Mouse (Mus musculus) lung, postnatal 10 days (tissue): ENCODE measurements around the gene Strc.
"Not testable (repeated sequence)": the region's sequence is repeated elsewhere in the genome, so short reads cannot be mapped to it uniquely, and the experiment has no call there.

Source experiments
- DNase-seq: peaks from one replicate; pipeline ENCODE4 v3.0.0; 2021

Strc gene

GRCm38 (mm10) chr2:121386961-121387575 is at the start of gene Strc:
Strc (minus strand) TSS chr2:121387168.
- DNase-seq, result not testable (repeated sequence)

GRCm38 (mm10) chr2:121434854-121435253 is 47.9 kb upstream of the Strc start:
- no peak for DNase-seq

GRCm38 (mm10) chr2:121425890-121426289 is 38.9 kb upstream of the Strc start:
- no peak for DNase-seq

GRCm38 (mm10) chr2:121423166-121423565 is 36.2 kb upstream of the Strc start:
- no peak for DNase-seq

- DNase-seq, result no peak
Observed at GRCm38 (mm10) chr2:121418476-121418875, 31.5 kb upstream of the Strc start.

- no peak for DNase-seq
Observed at GRCm38 (mm10) chr2:121416356-121416755, 29.4 kb upstream of the Strc start.

DNA sequence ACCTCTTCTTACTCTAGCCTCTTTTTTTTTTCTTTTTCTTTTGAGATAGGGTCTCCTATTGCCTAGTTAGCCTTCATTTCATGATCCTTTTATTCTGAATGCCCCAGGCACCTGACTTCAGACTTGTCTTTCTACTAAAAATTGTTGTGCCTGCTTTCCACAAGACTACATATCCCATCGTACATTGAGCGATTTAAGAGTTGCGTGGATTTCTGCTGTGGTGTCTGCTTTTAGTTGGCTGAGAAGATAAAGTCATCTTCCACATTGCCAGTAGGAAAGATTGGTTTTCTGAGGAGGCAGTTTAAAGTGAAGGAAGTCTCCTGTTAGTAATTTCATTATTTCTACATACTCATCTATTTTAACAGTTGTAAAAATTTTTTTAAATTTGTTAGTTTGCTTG is 28.6 kb upstream of the Strc start:
- DNase-seq, result no peak

DNA sequence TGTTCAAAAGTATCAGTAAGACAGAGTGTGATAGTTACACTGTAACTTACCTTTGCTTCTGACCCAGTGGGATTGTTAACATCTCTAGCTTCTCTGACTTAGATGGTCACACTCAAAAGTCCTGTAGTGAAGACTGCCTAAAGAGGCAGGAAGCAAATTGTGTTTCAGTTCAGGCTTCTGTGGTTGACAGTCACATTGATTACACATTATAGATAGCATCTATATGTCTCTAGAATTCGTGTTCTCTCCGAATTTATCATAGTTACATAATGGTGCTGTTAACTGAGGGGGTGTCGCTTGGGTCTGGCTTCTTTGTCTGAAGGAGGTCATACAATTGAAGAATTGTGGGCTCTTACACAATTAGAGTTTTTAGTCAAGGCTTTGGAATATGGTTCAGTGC is 28.1 kb upstream of the Strc start:
- DNase-seq, result no peak

GRCm38 (mm10) chr2:121414139-121414685 is 27.2 kb upstream of the Strc start:
- peak; percentile 48 for DNase-seq

- peak; percentile 98 for DNase-seq
Observed at GRCm38 (mm10) chr2:121413387-121414042, 26.5 kb upstream of the Strc start, which contains the start of the genes Pdia3 and Catsper2. Pdia3 (plus strand) TSS chr2:121413775. Catsper2 (minus strand) TSS chr2:121413792.

GRCm38 (mm10) chr2:121412843-121413386 is 25.9 kb upstream of the Strc start:
- no peak for DNase-seq

- peak; percentile 44 for DNase-seq
Observed at GRCm38 (mm10) chr2:121408160-121408559, 21.2 kb upstream of the Strc start.

DNA sequence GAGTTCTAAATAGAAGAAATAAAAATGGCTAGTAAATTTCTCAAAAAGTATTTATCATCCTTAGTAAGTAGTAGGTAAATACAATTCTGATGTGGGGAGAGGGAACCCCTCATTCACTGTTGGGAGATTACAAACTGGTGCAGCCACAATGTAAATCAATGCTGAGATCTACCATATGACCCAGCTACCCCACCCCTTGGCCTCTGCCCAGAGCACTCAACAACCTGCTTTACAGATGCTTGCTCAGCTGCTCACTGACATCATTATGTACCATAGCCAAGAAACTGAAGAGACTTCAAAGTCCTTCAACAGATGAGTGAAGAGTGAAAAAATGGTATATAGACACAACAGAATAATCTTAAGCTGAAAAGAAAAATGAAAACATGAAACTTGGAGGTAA is 16.3 kb upstream of the Strc start:
- DNase-seq, result no peak

GRCm38 (mm10) chr2:121396624-121397023 is 9.7 kb upstream of the Strc start:
- DNase-seq, result peak; percentile 83

DNA sequence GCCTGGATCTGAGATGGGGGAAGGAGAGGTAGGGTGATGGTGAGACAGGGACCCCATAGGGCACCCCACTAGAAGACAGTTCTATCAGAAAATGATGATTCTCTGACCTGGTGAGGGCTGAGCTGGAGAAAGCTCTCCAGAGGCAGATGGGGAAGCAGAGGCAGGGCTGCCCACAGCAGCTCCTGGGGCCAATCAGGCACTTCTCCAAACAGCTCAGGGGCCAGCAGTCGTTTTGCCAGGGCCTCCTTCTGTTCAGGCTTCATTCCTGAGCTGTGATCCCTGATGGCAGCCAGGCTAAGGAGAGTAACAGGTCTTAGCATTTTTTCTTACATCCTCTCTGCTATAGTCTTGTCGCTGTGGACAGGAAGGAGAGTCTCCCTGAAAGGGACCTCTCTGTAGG is 12.2 kb downstream of the Strc start:
- no peak for DNase-seq

DNA sequence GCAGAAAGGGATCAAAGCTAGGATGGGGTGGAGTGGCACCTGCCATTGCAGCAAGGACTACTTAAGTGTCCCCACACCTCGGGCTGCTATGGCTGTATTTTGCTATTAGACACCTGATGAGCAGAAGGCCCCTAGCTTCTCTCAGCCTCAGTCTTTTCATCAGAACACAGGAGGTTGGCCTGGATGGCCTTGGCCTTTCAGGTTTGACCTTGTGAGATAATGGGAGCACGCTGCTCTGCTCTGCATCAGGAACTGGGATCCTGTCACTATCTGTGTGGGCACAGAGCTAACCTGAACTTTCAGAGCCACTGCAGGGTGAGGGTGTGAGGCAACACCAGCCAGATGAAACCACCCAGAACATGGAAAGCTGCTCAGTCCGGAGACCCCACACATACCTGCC is 14.7 kb downstream of the Strc start:
- no peak for DNase-seq

GRCm38 (mm10) chr2:121370921-121371320 is 16.0 kb downstream of the Strc start:
- DNase-seq, result no peak

DNA sequence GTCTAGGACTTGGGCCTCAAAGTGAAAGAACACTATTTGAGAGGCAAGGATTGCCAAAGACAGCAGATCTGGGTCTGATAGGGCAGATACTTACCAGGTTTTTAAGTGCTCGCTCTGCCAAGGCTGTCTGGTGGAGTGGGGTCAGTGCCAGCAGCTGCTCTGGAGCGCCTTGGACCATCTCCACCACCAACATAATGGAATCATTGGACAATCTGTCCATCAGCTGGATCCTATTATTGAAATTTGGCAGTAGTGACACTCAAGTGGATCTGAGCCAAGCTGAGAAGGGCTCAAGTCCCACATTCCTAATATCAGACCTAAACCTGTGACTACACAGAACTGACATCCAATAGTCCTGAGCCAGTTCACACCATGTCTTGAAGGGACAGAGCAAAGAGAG is 18.1 kb downstream of the Strc start:
- DNase-seq, result peak; percentile 13

GRCm38 (mm10) chr2:121363656-121364055 is 23.3 kb downstream of the Strc start:
- DNase-seq, result no peak

DNA sequence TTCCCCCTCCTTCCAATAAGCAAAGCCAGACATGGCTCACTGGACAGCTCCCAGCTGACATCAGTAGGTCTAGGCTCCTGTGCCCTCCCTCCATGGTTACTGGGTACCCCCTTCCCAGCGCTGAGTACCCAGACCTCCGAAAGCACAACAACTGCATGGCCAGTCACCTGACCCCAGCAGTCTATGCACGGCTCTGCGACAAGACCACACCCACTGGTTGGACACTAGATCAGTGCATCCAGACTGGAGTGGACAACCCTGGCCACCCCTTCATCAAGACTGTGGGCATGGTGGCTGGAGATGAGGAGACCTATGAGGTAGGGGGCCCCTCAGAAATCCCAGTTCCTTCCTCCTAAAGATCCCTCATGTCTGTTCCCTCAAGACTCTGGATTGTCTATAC is 27.5 kb downstream of the Strc start:
- DNase-seq, result no peak

GRCm38 (mm10) chr2:121358381-121358780 is 28.6 kb downstream of the Strc start:
- DNase-seq, result peak; percentile 64

GRCm38 (mm10) chr2:121357961-121358360 is 29.0 kb downstream of the Strc start:
- DNase-seq, result no peak

DNA sequence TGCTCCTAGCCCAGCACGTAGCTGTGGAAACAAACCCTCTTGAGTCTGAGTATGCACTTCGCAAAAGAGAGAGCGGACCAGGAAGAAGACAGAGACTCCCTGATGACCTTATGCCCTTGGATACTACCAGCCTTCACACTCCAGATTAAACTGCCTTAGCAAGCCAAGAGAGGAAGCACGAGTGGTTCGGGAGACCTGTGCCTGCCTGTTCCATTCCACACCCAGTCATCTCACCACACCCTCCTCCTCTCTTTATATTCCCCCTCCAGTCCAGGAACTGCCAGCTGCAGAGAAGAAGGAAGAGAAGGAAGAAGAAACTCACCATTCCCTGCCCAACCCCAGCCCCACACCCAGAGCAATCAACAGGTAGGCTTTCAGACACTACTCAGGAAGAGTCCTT is 29.5 kb downstream of the Strc start, which contains the start of gene Ckmt1:
Gene Ckmt1, plus strand, starts transcription at position 221 of the 400 bp plus-strand sequence.
- DNase-seq, result no peak
